Mouse (Mus musculus) left cerebral cortex, postnatal 14 days (tissue): ENCODE measurements around the gene Spin2g. TPM values are rescaled to one million over a fixed set of nuclear protein-coding genes. Genes with fewer than 3 reads are reported as not detected.
"Not testable (repeated sequence)": the region's sequence is repeated elsewhere in the genome, so short reads cannot be mapped to it uniquely, and the experiment has no call there.

ENCODE experiments used
- DNase-seq, 2 experiments: peaks; one replicate each; pipeline ENCODE4 v3.0.0; 2021 to 2022; ENCODE audit warnings: low spot score in 2 of 2, mixed read lengths in 1 of 2
- intact Hi-C: fragments of 180-260 bp; cut with DNase I; formaldehyde crosslinking; loops from one replicate; pipeline ENCODE4 v1.15.1; 2025
- long read RNA-seq, 2 experiments: library from polyadenylated mRNA; stranded (forward); transcript quantifications; one replicate each; pipeline ENCODE4 v2.0.0; 2021
- total RNA-seq, 2 experiments: library from RNA; stranded (reverse); gene quantifications; 2 replicates each; pipeline ENCODE4 v1.2.3; 2021

Gene Spin2g
- total RNA-seq, result not detected
- long read RNA-seq, experiment 1, result 0 reads
- long read RNA-seq, experiment 2, result 0 reads

DNA sequence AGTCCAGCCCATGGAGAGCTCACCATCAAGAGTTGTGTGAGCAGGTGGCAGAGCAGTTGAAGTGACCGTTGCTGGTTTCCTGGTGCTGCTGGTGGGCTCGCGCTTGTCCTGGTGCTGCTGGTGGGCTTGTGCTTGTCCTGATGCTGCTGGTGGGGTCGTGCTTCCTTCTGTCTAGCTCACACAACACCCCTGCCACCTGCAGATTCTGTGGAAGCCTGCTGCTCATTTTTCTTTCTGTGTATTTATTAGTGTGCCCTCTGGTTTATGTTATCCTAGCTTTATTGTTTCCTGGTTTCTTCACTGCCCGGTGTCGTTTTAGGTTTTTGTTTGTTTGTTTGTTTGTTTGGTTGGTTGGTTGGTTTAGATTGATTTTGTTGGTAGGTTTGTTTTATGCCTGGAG, at the start of gene Spin2g:
TSS of gene Spin2g (minus strand) at position 101 of the 400 bp plus-strand sequence.
- intact Hi-C loops, result not testable (repeated sequence)

More for the DNA sequence above, at the start of gene Spin2g:
- DNase-seq, result not testable (repeated sequence)

Other genes with a start within 250 kb of the Spin2g start
- gene Btbd35f9, start 77.2 kb downstream of the Spin2g start, total RNA-seq, result not detected
- not detected for gene Btbd35f8, start 211.8 kb upstream of the Spin2g start, total RNA-seq